Mouse (Mus musculus): ENCODE data around the gene Akap13.

Akap13 gene

DNA sequence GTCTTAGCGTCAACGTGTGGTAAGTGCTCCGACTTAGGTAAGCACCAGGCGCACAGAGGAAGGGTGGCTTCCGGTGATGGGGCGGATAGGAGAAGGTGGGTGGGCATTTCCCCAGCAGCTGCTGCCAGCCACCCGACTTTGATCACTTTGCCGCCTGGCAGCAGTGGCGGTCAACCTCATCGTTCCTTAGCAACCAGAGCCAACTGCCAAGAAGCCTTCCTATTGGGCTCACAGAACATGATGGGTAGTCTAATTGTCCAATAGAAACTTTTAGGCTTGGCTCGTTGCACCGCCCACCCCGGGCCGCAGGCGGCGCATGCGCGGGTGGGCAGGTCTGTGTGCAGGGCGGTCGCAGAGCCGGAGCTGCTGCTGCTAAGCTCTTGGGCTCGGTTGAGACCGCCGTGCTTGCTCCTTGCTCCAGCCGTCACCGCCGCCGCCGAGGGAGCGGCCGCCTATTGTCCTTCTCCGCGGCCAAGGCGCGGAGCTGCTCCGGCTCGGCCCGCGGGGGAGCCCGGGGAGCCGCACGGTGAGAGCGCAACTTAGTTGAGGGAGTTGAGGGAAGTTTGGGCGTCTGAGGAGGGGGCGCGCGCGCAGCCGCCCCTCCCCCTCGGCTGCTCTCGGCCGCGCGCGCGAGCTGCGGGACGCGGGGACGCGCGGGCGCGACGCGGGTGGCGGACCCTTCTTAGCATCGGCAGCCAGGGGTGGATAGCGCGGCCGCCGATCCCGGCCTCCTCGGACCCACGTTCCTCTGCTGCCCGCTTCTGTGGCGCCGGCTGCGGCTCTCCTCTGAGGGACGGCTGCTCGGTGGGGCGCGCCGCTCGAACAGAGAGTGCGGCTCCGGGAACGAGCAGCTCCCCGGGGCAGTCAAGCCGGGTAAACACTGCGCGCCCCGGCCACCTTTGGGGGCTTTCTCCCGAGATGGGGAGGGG, at the start of gene Akap13:
Akap13 (plus strand) TSS at position 312 of the 929 bp plus-strand sequence.
- peak; percentile 99 for DNase-seq (ENCODE audit: low read depth, low spot score)

- DNase-seq (ENCODE audit: low read depth, low spot score): no peak
Measured at GRCm38 (mm10) chr7:75410641-75411040, 44.7 kb upstream of the Akap13 start.

- DNase-seq (ENCODE audit: low read depth, low spot score): no peak
Measured at GRCm38 (mm10) chr7:75411226-75411625, 44.1 kb upstream of the Akap13 start.

- no peak for DNase-seq (ENCODE audit: low read depth, low spot score)
Measured at GRCm38 (mm10) chr7:75412011-75412510, 43.3 kb upstream of the Akap13 start.

DNA sequence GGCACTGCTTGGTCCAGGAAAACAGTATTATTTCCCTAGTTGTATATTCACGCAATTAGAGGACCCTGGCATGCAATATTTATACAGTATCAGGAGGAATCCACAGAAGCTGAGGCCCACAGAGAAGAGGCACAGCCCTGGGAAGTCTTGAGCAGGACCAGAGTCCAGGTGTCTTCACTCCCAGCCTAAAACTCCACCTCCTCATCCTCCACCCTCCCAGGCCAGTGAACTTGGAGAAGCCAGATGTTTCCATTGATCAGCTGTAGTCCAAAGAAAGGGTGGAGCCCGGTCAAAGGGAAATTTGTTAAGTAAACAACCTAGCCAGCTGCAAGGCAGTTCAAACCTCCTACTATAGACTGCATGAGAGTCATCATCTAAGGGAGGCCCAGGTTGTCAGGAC, 42.8 kb upstream of the Akap13 start:
- no peak for DNase-seq (ENCODE audit: low read depth, low spot score)

DNA sequence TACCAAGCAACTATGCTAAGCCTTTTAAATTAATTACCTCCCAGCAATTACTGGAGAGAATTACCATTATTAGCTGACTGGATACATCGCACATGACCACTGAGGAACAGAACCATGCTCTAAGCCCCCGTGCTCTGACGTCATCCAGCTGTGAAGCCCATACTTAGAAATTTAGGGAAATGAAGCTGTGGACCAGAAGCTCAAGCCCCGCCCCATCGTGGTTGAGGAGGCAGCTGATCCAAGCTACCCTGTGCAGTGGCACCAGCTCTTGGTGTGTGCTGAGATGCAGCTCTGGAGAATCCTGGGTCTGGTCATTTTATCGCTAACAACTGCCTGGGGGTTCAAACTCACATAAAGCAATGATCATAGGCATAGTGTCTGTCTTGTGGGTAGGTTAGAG, 41.4 kb upstream of the Akap13 start:
- no peak for DNase-seq (ENCODE audit: low read depth, low spot score)

GRCm38 (mm10) chr7:75414316-75414715, 41.0 kb upstream of the Akap13 start:
- no peak for DNase-seq (ENCODE audit: low read depth, low spot score)

DNA sequence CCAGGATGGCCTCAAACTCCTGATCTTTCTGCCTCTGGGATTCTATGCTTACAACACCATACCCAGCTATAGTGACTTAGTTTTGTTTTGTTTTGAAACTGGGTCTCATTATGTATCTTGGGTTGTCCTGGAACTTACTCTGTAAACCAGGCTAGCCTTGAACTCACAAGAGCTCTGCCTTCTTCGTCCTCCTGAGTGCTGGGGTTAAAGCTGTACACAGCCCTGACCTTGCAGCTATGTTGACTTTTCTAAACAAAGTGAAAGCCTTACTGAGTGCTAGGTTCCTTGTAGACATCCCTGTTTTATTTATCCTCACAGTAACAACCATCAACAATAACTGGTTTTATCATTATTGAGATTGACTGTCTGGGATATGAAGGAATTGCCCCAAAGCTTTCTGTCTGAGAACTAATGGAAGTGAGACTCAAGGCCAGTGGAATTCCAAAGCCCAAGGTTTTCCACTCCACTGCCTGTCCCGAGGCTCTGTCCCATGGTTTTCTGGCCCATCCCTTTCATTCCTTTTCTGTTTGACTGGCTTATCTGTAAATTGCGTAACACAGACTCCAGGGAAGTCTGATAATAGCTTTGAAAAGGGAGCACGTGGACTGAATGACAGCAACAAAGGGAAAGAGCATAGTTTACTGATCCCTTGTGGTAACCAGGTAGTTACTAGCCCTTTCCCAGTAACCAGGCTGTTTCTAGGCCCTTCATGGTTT, 40.0 kb upstream of the Akap13 start:
- no peak for DNase-seq (ENCODE audit: low read depth, low spot score)

DNA sequence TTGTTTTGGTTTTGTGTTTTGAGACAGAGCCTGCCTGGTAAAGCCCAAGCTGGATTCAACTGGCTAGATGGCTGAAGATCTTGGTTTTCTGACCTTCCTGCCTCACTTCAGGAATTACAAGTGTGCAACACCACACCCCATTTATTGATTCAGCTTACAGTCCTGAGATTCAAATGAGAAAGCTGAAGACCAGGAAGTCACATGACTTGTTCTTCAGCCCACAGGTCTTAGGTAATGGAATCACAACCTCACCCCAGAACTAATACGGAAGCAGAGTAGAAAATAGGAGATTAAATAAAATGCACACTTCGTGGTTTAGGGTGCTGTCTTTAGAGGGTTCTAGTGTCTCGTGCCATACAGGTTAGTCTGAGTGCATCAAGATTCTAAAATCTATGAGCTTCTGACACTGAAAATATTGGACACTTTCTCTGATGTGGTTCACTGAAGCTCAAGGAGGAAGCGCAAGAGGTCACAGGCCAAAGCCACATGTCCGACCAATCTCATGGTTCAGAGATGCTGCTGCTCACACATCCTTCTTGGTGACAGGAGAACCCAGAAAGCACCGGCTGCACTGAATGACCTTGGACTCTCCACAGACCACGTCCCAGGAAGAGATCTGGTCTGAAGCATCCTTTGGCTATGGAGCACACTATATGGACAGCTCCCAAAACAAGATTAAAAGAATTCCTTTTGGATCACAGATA, 39.3 kb upstream of the Akap13 start:
- peak; percentile 28 for DNase-seq (ENCODE audit: low read depth, low spot score)

GRCm38 (mm10) chr7:75420927-75421326, 34.4 kb upstream of the Akap13 start:
- DNase-seq (ENCODE audit: low read depth, low spot score): no peak

DNA sequence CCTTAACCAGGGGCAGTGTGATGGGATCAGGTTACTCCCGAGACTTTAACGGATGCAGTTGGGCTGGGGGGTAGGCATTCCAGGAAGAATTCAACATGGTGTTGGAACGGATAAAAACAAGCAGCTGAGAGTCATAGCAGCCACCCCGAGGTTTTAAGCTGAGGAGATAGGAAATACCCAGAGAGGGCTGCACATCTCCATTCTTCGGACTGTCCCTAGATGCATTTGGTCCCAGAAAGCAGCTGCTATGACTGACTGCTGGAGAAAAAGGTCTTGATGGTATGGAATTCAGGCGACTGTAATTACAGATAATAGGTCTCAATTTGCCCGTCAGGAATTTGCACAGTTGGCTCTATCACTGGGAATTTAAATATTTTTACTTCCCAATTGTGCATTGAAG, 31.2 kb upstream of the Akap13 start:
- DNase-seq (ENCODE audit: low read depth, low spot score): no peak

GRCm38 (mm10) chr7:75427322-75427721, 28.0 kb upstream of the Akap13 start:
- no peak for DNase-seq (ENCODE audit: low read depth, low spot score)

GRCm38 (mm10) chr7:75428913-75429312, 26.4 kb upstream of the Akap13 start:
- DNase-seq (ENCODE audit: low read depth, low spot score): no peak

- DNase-seq (ENCODE audit: low read depth, low spot score): no peak
Measured at GRCm38 (mm10) chr7:75430550-75430949, 24.8 kb upstream of the Akap13 start.

- DNase-seq (ENCODE audit: low read depth, low spot score): no peak
Measured at GRCm38 (mm10) chr7:75431043-75431442, 24.3 kb upstream of the Akap13 start.

DNA sequence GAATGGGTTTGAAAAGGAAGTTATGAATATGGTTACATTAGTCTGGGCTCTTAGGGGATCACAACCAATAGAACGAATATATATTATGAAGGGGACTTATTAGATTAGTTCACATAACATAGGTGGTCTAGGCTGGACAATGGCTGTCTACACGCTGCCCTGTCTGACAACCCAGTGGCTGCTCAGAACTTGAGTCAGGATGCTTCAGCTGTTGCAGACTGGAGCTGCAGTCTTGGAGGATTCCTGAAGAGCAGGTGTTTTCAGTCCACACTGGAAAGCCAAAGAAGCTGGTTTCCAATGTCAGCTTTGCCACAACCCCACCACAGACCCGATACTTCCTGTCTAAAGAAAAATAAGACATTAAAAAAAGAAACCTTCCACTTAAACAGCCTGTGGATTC, 23.3 kb upstream of the Akap13 start:
- DNase-seq (ENCODE audit: low read depth, low spot score): no peak

GRCm38 (mm10) chr7:75436413-75437174, 18.7 kb upstream of the Akap13 start:
- DNase-seq (ENCODE audit: low read depth, low spot score): no peak

DNA sequence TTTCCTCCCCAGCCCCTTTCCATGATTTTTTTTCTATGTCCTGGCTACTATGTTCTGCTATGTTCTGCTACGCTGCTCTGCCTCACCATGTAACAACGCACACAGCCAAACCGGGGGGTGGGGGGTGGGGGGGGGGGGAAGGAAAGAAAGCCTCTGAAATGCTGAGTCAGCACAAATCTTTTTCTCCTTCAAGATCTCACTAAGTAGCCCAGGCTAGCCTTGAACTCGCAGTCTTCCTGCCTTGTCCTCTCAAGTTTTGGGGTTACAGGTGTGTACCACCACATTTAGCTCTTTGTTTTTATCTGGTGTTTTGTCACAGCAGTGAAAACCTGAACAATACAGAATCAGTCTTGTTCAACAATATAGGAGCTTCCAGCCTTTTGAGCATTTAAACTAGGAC, 15.8 kb upstream of the Akap13 start:
- no peak for DNase-seq (ENCODE audit: low read depth, low spot score)

DNA sequence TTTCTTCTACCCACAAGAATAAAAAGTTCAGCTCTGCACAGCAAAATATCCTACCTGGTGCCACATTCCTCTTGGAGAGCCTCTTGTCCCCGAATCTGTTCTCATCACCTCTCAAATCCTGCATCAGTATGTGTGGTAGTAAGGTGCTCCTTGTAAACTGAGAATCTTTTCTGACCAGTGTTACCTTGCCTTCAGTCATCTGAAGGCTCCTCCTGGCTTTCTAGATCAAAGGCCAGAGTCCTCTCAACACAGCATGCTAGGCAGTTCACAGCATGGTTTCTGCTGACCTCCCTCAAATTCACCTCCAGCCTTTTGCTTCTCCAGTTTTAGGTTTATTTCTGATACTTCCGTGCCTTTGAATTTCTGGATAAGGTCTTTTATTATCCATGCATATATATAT, 15.1 kb upstream of the Akap13 start:
- no peak for DNase-seq (ENCODE audit: low read depth, low spot score)

DNA sequence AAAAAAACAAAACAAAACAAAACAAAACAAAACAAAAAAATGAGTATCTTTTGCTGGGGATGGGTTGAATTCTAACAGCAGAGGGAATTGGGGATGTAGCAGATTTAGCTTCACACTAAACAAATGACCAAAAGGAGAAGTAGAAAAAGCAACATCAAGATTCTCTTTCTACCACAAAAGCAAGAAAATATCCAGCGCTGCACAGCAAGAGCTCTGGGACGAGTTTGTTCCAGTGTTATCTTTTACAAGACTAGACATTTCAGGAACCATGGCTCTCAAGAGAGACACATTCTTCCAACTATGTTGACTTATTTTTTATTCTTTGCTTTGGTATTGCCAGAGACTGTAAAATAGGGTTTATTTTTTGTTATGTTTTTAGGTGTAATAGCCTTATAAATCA, 13.4 kb upstream of the Akap13 start:
- DNase-seq (ENCODE audit: low read depth, low spot score): no peak

Data from CD4-positive helper T cell, adult 2 months (primary cell).